Comparison of ENCODE assay signal across 19 mouse cellular contexts in genomic region chr7:34896461-34896860, GRCm38 (mm10). TPM values are rescaled to one million over a fixed set of nuclear protein-coding genes. Genes with fewer than 3 reads are reported as not detected.
A peak's percentile ranks its signal among the peaks of the same experiment; 100 is the strongest.
DNase-seq lines count a peak whose midpoint lies in the region; ATAC-seq and TF ChIP-seq lines count a peak whose summit lies in the region.
"Had no signal": no experiment of that assay in that cellular context is flagged by ENCODE, and none has a peak within 500 bp of the region (broad histone marks: within the 10 kb centered on the region; RNA-seq: fewer than 3 reads in every experiment).

No protein-coding gene starts in this region.

- H3K4me3 ChIP-seq in forebrain, embryonic 10.5 days: no peak overlapping the region
- H3K4me3 ChIP-seq in forebrain, embryonic 14.5 days (ENCODE audit: low read depth, low read length): no peak overlapping the region
- H3K4me3 ChIP-seq in intestine, embryonic 14.5 days (ENCODE audit: low read depth, low read length): no peak overlapping the region
- no peak overlapping the region for H3K4me3 ChIP-seq in intestine, postnatal 0 days (ENCODE audit: low read depth, low read length)
- 0 out of 2 replicates have a peak overlapping the region, but pooled peaks have one; percentile 30 for H3K4me3 ChIP-seq in E14TG2a.4 (replicated peaks; ENCODE audit: low read length)
- 0 out of 2 replicates have a peak overlapping the region, but pooled peaks have one; percentile 8 for H3K4me3 ChIP-seq in limb, embryonic 10.5 days
- H3K4me3 ChIP-seq: embryonic facial prominence, embryonic 15.5 days; erythroblast, embryonic 14.5 days; forebrain, embryonic 15.5 days; heart, embryonic 10.5 days; hindbrain, embryonic 12.5 days had no signal

- 0 out of 2 replicates have a peak overlapping the region, but pooled peaks have one; percentile 21 for H3K27ac ChIP-seq in forebrain, embryonic 10.5 days
- no peak overlapping the region for H3K27ac ChIP-seq in forebrain, embryonic 14.5 days (ENCODE audit: low read depth, low read length)
- H3K27ac ChIP-seq in intestine, embryonic 14.5 days (ENCODE audit: low read depth): no peak overlapping the region
- no peak overlapping the region for H3K27ac ChIP-seq in intestine, postnatal 0 days (ENCODE audit: low read depth, low read length)
- peak overlapping the region; percentile 46; the same call in 1 of the 2 replicates for H3K27ac ChIP-seq in limb, embryonic 10.5 days
- H3K27ac ChIP-seq: embryonic facial prominence, embryonic 15.5 days; forebrain, embryonic 15.5 days; heart, embryonic 10.5 days; hindbrain, embryonic 12.5 days had no signal

- H3K4me2 ChIP-seq in forebrain, embryonic 14.5 days (ENCODE audit: low read length): no peak overlapping the region
- H3K4me2 ChIP-seq in intestine, embryonic 14.5 days (ENCODE audit: low read length): no peak overlapping the region
- no peak overlapping the region for H3K4me2 ChIP-seq in intestine, postnatal 0 days (replicated peaks; ENCODE audit: low read depth)
- H3K4me2 ChIP-seq: embryonic facial prominence, embryonic 15.5 days; forebrain, embryonic 15.5 days; hindbrain, embryonic 12.5 days had no signal

- H3K36me3 ChIP-seq in forebrain, embryonic 10.5 days (replicated peaks): no peaks in the 10 kb centered on the region
- H3K36me3 ChIP-seq in forebrain, embryonic 14.5 days (ENCODE audit: control insufficient read depth, insufficient read depth, low read length): no peaks in the 10 kb centered on the region
- H3K36me3 ChIP-seq in intestine, embryonic 14.5 days (ENCODE audit: control insufficient read depth, insufficient read depth, low read length): no peaks in the 10 kb centered on the region
- H3K36me3 ChIP-seq in intestine, postnatal 0 days (ENCODE audit: control insufficient read depth, insufficient read depth): no peaks in the 10 kb centered on the region
- H3K36me3 ChIP-seq in E14TG2a.4 (ENCODE audit: insufficient read depth, low read length): no peaks in the 10 kb centered on the region
- H3K36me3 ChIP-seq in limb, embryonic 10.5 days: no peaks in the 10 kb centered on the region
- H3K36me3 ChIP-seq: embryonic facial prominence, embryonic 15.5 days; forebrain, embryonic 15.5 days; heart, embryonic 10.5 days; hindbrain, embryonic 12.5 days had no signal

- ATAC-seq in forebrain, embryonic 14.5 days: no peak
- ATAC-seq in intestine, embryonic 14.5 days (replicated peaks; ENCODE audit: low FRiP score, low TSS enrichment, low read depth): peak; percentile 75
- no peak for ATAC-seq in intestine, postnatal 0 days
- ATAC-seq: CD4-positive, CD25-positive, alpha-beta regulatory T cell, adult 4 months; forebrain, embryonic 15.5 days had no signal

- H3K9me3 ChIP-seq in forebrain, embryonic 10.5 days: 0 out of 2 replicates have a peak, but pooled peaks cover 6% of the 10 kb centered on the region
- no peaks in the 10 kb centered on the region for H3K9me3 ChIP-seq in forebrain, embryonic 14.5 days (replicated peaks; ENCODE audit: control insufficient read depth, low read length)
- H3K9me3 ChIP-seq in intestine, embryonic 14.5 days (ENCODE audit: control insufficient read depth, low read length): no peaks in the 10 kb centered on the region
- H3K9me3 ChIP-seq in intestine, postnatal 0 days (ENCODE audit: control insufficient read depth): no peaks in the 10 kb centered on the region
- H3K9me3 ChIP-seq in E14TG2a.4 (ENCODE audit: low read length): 0 out of 2 replicates have a peak, but pooled peaks cover 3% of the 10 kb centered on the region
- no peaks in the 10 kb centered on the region for H3K9me3 ChIP-seq in limb, embryonic 10.5 days (replicated peaks)
- H3K9me3 ChIP-seq: embryonic facial prominence, embryonic 15.5 days; forebrain, embryonic 15.5 days; heart, embryonic 10.5 days had no signal

- TF ChIP-seq CTCF in intestine, postnatal 0 days (IDR thresholded peaks at IDR 0.05; ENCODE audit: low read depth): no peak
- TF ChIP-seq CTCF in E14TG2a.4 (conservative IDR thresholded peaks at IDR 0.05; ENCODE audit: low read length): no peak

- no peak overlapping the region for H3K9ac ChIP-seq in forebrain, embryonic 14.5 days (ENCODE audit: low read length)
- H3K9ac ChIP-seq in intestine, embryonic 14.5 days (ENCODE audit: low read length): no peak overlapping the region
- no peak overlapping the region for H3K9ac ChIP-seq in intestine, postnatal 0 days (ENCODE audit: low read depth, low read length)
- H3K9ac ChIP-seq: embryonic facial prominence, embryonic 15.5 days; forebrain, embryonic 15.5 days; hindbrain, embryonic 12.5 days had no signal

- H3K27me3 ChIP-seq in forebrain, embryonic 10.5 days (ENCODE audit: poor library complexity, severe bottlenecking): no peaks in the 10 kb centered on the region
- H3K27me3 ChIP-seq in forebrain, embryonic 14.5 days (replicated peaks; ENCODE audit: control insufficient read depth, insufficient read depth, low read length): no peaks in the 10 kb centered on the region
- H3K27me3 ChIP-seq in intestine, embryonic 14.5 days (replicated peaks; ENCODE audit: control insufficient read depth, insufficient read depth, low read length): no peaks in the 10 kb centered on the region
- no peaks in the 10 kb centered on the region for H3K27me3 ChIP-seq in intestine, postnatal 0 days (replicated peaks; ENCODE audit: control insufficient read depth, insufficient read depth, low read length)
- no peaks in the 10 kb centered on the region for H3K27me3 ChIP-seq in E14TG2a.4 (ENCODE audit: insufficient read depth, low read length)
- H3K27me3 ChIP-seq in limb, embryonic 10.5 days (ENCODE audit: low read depth, poor library complexity, severe bottlenecking): no peaks in the 10 kb centered on the region
- H3K27me3 ChIP-seq: embryonic facial prominence, embryonic 15.5 days; forebrain, embryonic 15.5 days; hindbrain, embryonic 12.5 days had no signal

- peaks cover 23% of the 10 kb centered on the region for H3K4me1 ChIP-seq in forebrain, embryonic 10.5 days
- H3K4me1 ChIP-seq in forebrain, embryonic 14.5 days (ENCODE audit: control insufficient read depth, insufficient read depth, low read length): peaks cover 8% of the 10 kb centered on the region
- peaks cover 8% of the 10 kb centered on the region; the same call in 1 of the 2 replicates for H3K4me1 ChIP-seq in intestine, embryonic 14.5 days (replicated peaks; ENCODE audit: control insufficient read depth, insufficient read depth, low read length)
- no peaks in the 10 kb centered on the region for H3K4me1 ChIP-seq in intestine, postnatal 0 days (replicated peaks; ENCODE audit: control insufficient read depth, insufficient read depth, low read length)
- peaks cover 60% of the 10 kb centered on the region for H3K4me1 ChIP-seq in E14TG2a.4 (replicated peaks; ENCODE audit: low read depth, low read length)
- H3K4me1 ChIP-seq in limb, embryonic 10.5 days: peaks cover 19% of the 10 kb centered on the region
- H3K4me1 ChIP-seq: embryonic facial prominence, embryonic 15.5 days had no signal

- no peak for DNase-seq in forebrain, embryonic 10.5 days (ENCODE audit: extremely low spot score, low spot score)
- DNase-seq in forebrain, embryonic 14.5 days (ENCODE audit: low spot score): no peak
- DNase-seq in intestine, embryonic 14.5 days (ENCODE audit: low spot score): no peak
- no peak for DNase-seq in limb, embryonic 10.5 days (ENCODE audit: low spot score)
- DNase-seq in urinary bladder, postnatal 25 days (ENCODE audit: low spot score): no peak
- DNase-seq: adrenal gland, adult 8-10 months; B cell, adult 2 months; cerebellum, adult 11 months; cerebellum, adult 8-10 months; gastrocnemius, postnatal 10 days; heart, adult 18-20 months had no signal

- 91% methylated on average over 4 of the region's 4 CpGs for WGBS in forebrain, embryonic 10.5 days
- 84% methylated on average over 3 of the region's 4 CpGs for WGBS in forebrain, embryonic 14.5 days
- WGBS in intestine, embryonic 14.5 days: 68% methylated on average over 4 of the region's 4 CpGs
- WGBS in intestine, postnatal 0 days: 35% methylated on average over 2 of the region's 4 CpGs
- WGBS in limb, embryonic 10.5 days: 72% methylated on average over 4 of the region's 4 CpGs

RNA-seq across cellular contexts. Expression of gene Pepd, which starts 15.7 kb away (rescaled TPM):
- polyA plus RNA-seq in forebrain, embryonic 10.5 days (2016; fragmentation: Nextera tagmentation; extraction: Ambion mirVana): 74.0 and 78.5 TPM in 2 replicates
- 61.8 and 64.7 TPM in 2 replicates for polyA plus RNA-seq in forebrain, embryonic 14.5 days (2014; fragmentation: Nextera tagmentation; extraction: Ambion mirVana)
- polyA plus RNA-seq in intestine, embryonic 14.5 days (2014; fragmentation: Nextera tagmentation; extraction: Ambion mirVana): 80.3 and 80.7 TPM in 2 replicates
- 178 and 192 TPM in 2 replicates for polyA plus RNA-seq in intestine, postnatal 0 days (2015; fragmentation: Nextera tagmentation; extraction: Ambion mirVana)
- 75.2 and 75.8 TPM in 2 replicates for polyA plus RNA-seq in limb, embryonic 10.5 days (2016; fragmentation: Nextera tagmentation; extraction: Ambion mirVana)

Comparison
In these comparisons a context has a peak if more than half of its experiments do, and no peak if none do; other contexts are left out.
1. H3K27ac ChIP-seq: peak in forebrain, embryonic 10.5 days (single experiment) and limb, embryonic 10.5 days (single experiment); none in forebrain, embryonic 14.5 days (single experiment), intestine, embryonic 14.5 days (single experiment) and intestine, postnatal 0 days (single experiment).
2. H3K4me3 ChIP-seq: peak in E14TG2a.4 (single experiment) and limb, embryonic 10.5 days (single experiment); none in forebrain, embryonic 10.5 days (single experiment), forebrain, embryonic 14.5 days (single experiment), intestine, embryonic 14.5 days (single experiment) and intestine, postnatal 0 days (single experiment).